Mouse (Mus musculus) granulocyte monocyte progenitor cell, adult 5-6 weeks (primary cell): ENCODE data around the gene Tenm4. TPM values are rescaled to one million over a fixed set of nuclear protein-coding genes. Genes with fewer than 3 reads are reported as not detected.
A peak's percentile ranks its signal among the peaks of the same experiment; 100 is the strongest.

Experiments
- ATAC-seq: replicated peaks from 2 replicates; pipeline ENCODE4 v1.8.0; 2016; ENCODE audit warnings: mild to moderate bottlenecking, moderate TSS enrichment, inconsistent platforms; ENCODE audit not compliant: poor library complexity, severe bottlenecking
- total RNA-seq, 2 experiments: library from RNA; stranded (forward) in 1 of 2; stranded (reverse) in 1 of 2; fragments of 200-712, 200-1000 nt in 1 of 2; fragments of >200 nt in 1 of 2; fragmentation: Nextera tagmentation in 1 of 2; gene quantifications; 2 replicates each; pipeline ENCODE4 v1.2.3; 2014 to 2017

Gene Tenm4
- total RNA-seq, 2 experiments from 2014 or later: not detected

DNA sequence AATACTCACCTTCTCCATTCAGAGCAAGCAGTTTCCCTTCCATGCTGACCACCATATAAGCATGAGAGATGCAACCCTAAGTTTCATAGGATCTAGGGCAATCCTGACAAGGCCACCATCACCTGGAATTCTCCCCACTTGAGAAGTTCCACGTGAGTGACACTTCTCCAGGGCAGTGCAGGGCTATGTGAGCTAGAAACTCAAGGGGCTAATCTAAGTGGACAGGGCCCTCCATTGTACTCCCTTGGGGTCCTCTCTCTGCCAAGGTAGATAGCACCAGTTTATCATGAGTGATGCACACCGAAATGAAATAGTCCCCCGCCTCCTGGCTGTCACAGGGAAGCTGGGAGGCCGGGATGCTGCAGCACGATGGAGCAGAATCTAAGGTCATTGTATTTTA lies 688.6 kb downstream of the Tenm4 start:
- ATAC-seq: no peak

DNA sequence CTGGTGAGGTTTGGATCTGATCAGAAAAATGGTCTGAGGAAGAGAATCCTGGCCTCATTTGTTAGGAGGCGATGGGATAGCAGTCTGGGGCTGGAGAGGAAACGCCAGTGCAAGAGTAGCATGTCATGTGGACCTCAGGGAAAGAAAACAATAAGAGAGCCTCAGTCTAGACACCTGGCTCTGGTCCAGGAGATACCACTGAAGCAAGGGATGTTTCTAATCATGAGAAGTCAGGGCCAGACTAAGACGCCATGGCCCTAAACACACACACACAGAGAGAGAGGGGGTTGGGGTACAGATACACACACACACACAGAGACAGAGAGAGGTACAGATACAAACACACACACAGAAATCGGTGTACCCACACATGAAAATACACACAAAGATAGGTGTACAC lies 689.6 kb downstream of the Tenm4 start:
- no peak for ATAC-seq

DNA sequence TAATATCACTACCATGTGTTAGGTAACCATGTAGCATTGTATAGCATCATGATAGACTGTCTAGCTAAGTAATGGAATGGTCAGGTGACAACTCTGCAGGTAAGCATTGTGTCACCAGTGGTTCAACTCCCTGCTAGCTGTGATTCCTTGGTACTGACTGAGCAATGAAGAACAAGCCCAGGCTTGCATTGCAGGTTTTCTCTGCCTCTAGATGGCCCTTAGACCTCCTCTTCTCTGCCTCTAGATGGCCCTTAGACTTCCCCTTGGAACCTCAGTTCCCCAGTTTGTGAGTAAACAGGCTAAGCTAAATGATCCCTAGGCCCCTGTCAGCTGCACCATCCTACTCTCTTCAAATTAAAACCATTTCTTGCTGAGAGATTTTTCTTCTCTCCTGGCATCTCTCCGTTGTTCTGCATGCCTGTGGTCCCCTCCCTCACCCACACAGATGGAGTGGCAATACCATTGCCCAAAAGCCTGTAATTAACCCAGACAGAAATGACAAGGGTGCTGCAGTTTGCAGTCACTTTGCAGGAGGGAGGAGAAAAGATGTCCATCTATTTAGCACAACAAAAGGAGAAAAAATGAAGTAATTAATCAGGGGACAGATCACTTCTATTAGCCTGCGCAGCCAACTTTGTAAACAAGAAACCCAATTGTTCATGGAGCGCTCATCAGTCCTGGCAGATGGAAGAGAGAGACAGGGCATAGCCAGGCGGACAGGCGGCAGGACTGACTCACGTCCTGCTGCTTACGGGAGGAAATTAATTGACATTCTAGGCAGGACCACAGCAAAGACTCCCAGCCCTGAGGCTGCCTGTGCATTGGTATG lies 694.1 kb downstream of the Tenm4 start:
- ATAC-seq: no peak

DNA sequence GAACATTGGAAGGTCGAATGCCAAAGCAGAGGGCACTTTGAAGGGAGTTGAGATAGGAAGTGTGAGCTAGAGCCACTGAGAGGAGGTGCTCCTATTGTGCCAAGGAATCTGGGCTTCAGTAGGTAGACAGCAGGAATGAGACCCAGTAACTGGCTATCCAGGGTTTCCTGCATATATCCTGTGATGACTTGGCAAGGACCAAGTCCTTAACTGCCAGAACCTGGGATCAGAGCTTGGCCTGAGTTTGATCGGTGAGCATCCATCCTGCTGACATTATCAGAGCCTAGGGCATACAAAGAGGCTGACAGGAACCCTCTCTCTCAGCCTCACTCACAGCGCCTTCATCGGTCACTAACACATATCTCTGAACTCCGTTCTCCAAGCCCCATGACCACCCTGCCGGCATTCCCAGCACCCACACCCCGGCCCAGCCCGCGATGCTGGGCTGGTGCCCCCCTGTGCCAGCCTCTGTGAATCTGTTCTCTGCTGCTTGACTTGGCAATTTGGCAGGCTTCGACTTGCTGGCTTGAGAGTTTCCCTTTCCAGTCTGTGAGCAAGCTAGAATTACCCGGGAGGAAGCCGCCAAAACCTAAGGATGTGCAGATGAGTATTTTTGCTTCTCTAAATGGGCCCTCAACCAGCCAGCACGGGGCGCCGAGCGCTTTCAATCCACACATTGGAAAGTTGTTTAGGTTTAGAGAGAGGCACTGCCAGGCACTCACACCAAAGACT lies 698.2 kb downstream of the Tenm4 start:
- ATAC-seq: no peak

DNA sequence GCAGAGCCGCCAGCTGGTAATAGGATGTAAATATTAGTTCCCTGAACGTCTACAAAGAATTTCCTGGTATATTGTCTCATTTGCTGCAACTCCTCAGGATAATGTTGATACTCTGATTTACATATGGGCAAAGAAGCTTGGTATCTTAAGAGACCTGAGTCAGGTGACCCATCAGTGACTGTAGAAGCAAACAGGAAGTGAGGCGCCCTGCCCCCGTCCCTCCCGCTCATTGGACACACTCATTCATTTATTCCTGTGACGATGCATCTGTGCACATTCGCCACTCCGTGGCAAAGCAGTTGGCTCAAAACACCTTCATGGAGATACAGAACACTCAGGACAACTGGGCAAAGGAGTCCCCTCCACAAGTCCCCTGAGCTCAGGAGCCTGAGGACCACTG lies 699.4 kb downstream of the Tenm4 start:
- ATAC-seq: peak; percentile 40; the same call in 1 of the 2 replicates

DNA sequence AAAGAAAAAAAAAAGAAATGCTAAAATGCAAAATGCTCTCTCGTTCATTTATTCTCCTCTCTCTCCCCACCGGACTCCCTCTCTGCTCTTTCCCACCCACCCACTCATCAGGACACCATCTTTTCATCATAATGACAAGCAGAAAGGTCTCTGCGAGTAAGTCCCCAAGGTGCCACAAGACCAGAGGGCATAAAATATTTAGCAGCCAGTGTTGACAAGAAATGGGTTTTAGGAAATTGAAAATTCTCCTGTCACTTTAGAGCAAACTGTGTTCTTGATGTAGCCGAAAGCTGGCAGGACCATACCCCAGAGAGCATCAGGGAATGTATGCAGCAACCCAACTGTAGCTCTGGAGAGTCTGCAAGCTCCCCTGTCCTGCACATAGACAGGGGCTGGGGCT lies 700.0 kb downstream of the Tenm4 start:
- no peak for ATAC-seq

DNA sequence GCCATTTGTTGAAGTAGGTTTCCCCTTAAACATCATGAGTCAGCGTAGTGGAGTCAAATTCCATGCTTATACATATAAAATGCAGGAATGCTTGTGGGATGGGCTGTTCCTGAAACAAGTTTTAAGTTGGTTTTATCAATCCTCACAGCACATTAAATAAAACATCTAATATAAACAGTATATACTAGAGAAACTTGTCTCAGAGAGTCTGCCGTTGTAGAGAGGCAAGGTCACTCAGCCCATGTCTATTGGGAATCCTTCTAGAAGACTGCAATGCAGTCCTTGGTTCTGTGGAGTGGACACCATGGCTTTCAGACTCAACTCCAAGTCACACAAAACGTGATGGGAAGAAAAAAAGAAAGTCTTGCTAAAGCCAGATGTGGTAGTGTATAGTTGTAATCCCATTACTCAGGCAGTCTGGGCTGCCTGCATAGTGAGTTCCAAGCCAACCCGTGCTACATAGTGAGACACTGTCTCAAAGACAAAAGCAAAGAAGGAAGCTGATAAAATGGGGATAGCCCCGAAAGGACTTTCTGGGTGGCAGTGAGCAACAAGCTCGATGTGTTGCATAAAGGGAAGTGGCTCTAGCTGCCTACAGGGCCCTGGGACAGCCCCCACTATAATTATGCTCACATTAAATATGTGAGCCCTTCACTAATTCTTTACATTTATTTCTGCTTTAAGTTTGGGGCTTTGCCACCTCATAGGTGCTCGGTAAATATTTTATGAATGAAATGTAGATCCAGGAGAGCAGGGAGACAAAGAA lies 707.6 kb downstream of the Tenm4 start:
- ATAC-seq: peak; percentile 55; the same call in 1 of the 2 replicates

DNA sequence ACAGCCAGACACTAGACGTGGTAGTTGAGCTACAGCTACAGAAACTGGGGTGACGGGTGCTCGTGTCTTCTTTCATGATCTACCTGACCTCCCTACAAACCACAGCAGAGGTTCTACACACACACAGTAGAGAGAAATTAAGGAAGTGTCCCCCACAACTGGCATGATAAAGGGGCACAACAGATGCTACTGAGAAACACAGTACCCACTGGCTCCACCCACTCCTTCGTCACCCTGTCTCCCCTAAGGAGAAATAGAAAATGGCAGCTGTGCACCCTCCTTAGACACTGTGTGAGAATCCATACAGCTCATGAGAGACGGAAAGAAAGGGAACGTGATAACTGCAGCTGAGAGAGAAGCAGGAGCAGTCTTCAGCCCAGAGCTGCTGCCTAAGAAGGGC lies 708.5 kb downstream of the Tenm4 start:
- ATAC-seq: peak; percentile 77

DNA sequence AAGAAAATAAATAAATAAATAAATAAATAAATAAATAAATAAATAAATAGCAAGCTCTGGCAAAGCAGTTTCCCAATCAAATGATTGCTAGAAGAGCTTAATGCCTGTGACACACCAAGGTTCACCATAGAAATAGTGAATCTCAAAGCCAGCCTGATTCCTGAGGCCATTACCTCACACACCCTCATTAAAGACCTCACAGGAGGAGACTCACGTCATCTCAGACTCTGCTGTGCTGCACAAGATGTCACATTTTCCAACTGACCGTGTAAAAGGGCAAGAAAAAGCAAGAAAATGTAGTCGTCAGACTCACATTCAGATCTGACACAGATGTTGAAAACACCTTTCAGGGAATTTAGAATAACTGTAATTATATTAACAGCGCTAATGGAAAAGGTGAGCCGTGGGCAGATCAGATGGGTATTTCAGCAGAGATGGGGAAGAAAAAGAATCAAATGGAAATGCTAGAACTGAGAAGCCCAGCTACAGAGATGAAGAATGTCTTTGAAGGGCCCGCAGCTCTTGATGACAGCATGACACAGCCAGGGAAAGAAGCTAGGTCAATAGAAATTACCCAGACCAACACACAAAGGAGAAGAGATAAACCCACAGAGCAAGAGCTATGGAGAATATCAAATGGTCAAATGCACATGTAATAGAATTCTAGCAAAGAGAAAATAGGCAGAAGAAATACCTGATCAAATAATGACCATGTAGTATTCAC lies 709.3 kb downstream of the Tenm4 start:
- ATAC-seq: no peak

DNA sequence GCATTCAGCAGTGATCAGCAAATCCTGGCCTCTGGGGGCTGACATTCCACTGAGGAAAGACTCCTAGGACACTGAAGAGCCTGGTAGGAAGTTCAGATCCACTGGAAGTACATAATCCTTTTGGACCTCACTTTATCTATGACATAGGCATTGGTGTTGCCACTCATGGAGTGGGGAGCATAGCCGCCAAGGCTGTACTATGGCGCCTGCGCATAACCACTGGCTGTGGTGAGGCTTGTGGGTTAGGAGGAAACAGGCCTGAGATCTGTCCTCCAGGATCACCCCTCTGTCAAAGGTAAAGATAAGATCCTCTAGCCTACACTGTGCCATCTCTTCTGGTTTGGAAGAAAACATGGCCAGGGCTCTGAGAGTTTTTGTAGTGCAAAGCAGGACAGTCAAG lies 712.3 kb downstream of the Tenm4 start:
- ATAC-seq: 0 out of 2 replicates have a peak, but pooled peaks have one; percentile 33

DNA sequence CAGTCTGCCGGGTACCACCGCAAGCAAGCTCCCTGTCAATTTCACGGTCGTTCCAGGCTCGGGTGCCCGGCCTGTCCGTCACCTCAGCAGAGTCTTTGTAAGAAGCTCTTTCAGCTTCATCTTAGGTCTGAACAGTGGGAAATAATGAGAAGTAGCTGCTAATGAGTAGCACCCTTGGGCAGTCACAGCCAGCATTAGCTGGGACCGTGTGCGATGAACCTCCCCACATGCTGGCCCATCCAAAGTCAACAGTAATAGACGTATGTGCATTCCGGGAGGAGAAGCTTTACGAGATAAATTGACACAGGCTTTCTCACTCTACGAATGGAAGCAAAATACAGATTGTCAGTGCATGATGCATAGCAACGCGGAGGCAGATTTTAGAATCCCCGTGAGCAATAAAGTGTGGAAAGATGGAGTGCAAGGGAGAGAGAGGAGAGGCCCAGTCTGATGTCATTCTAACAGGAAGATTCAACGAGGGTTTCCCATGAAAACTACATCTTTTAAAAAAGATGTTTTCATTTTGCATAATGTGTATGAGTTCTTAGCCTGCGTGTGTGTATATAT lies 716.1 kb downstream of the Tenm4 start:
- no peak for ATAC-seq

DNA sequence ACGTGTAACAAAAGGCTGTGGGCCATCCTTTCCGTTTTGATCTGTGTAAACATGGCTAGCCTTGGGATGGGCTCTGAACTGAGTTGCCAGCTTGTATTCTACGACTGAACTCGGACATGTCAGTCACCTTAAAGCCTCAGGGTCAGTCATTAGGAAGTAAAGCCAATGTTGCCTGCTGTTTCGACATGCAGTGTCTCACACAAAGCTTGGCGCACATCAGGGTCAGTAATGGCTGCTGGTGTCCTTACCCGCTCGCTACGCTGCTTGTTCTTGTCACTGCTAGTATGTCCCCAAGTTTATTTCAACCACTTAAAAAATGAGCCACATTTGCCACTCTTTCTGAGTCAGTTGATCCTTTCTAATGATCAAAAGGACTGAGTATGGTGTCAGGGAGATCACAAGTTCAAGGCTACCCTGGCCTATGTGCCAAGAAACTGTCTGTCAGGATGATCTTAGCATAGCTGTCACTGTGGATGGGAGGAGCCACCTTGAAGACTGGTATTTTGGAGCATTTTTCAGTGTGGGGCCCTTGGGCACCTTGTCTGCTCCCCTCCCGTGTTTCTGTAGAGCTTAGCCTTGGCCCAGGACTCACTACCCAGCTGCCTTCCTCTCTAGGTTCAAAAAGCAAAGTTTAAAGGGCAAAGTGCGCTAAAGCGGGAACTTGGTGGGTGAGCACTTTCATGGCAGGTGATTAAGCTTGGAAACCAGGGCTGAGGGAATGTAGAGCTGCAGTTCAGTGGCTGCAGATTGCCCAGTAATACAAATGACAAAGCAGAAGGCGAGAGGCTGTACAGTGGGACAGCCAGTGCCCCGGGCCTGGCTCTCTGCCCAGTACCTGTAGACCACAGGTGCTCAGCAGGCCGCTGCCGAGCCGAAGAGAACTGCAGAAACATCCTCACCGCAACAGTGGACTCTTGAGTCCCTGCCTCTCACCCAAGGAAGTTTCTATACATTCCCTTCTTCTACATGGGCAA lies 718.3 kb downstream of the Tenm4 start:
- no peak for ATAC-seq

DNA sequence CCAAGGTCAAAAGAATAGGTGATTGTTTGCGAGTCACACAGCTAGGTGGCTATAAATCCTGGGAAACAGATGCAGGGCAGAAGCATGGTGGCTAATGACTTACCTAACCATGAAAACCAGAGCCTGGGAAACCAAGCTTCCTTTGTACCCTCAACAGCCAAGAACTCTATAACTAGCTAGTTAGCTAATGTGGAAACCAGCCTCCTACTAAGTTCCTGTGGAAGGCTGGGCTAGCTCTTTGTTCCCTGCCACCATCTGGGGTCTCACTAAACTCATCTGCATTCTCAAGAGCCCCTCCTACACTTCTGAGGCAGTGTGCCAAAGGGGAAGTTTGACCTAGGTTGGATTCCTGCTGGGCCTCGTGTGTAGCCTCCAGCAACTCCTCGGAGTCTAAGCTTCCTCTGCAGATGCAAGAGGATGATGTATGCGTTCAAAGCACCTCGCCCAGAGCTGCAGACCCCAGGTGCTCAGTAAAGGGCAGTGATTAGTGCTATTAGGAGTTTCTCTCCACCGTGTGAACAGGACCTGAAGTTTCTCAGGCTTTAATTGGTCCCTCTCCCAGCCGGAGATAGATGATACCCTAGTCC lies 719.1 kb downstream of the Tenm4 start:
- ATAC-seq: no peak

DNA sequence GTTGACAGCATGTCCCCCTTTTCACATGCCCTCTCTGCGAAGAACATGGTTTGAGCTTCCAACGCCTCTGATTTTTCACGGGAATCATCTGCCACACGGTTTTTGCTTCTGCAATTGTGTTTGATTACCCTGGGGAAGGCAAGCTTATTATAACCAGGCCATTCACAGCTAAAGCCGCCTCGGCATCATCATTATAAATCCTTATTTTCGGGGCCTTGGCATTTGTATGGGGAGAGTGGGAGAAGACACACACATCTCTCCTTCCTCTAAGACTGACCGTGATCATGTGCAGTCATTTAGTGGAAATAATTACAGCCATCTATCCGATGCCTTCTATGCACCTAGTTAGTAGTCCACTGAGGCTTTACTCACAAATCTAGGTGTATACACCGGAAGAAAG lies 719.9 kb downstream of the Tenm4 start:
- no peak for ATAC-seq

DNA sequence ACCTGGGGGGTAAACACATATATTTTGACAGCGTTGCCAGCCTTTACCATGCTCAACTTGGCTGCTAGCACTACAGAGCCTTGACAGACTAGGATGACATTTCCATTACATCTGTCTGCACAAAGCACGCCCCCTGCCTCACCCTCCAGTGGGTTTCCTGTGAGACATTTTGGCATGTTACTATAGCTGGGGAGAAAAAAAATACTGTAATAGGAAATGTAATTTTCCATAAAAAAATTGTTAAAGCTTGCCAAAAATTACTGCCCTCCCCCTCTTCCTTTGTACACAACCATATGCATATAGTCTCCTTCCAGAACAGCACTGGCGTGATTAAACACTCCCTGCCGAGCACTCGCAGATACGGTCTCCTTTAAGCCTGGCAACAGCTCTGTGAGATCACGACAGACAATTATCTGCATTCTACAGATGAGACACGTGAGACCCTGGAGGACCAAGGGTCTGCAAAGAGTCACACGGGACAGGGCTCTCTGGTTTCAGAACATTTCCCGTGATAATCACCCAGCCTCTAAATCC lies 728.1 kb downstream of the Tenm4 start:
- no peak for ATAC-seq

DNA sequence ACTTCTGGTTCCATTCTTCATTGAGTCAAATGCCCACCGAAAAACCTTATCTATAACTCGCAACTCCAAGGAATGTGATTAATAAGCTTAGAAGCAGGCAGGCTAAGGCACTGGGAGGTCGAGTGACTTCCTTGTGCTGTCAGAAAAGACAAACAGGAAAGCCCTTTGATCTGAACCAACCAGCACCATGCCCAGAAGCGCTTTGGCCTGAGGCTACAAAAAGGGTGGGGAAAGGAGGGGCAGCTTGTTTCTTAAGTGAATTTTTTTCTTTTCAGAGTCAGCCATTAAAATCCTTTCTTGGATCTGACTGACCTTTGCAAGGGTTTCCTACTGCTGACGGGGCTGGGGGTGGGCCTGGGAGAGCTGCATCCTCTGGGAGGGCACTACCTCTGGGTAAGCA lies 731.1 kb downstream of the Tenm4 start:
- ATAC-seq: no peak

DNA sequence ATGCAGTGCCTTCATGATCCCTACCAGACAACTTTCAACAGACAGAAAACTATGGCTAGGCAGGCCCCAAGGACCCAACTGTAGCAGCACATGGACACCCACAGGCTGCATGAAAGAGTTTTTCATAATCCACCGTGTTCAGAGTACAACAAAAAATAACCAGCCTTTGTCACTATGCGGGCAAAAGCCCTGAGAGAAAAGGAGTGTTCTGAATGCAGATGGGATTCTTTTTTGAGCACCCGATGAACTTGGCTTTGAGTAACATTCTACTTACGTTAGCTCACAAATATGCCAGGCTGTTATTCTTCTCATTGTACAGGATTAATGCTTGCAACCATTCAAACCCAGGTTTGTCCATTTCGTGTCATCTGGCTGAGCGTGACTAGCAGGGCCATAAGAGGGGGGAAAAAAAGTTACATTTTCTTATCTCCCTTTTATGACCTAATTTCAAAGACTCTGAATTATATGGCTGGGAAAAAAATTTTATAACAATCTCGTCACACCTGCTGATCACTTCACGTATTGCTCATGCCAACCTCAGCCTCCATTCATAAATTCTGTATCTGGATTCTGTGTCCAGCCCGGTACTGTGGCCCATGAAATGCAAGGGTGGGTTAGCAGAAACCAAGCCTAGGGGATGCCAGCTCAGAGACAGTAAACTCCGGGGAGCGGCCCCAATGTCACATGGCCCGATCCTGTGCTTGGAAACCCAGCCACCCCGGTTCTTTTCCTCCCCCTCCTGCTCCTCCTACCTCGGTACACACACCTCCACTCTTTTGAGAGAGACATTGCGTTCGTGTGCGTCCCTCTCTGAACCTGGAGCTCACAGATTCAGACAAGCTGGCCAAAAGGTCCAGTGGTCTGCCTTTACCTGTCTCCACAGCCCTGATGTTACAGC lies 732.3 kb downstream of the Tenm4 start:
- no peak for ATAC-seq
